Mouse (Mus musculus): ENCODE results near the gene Nek6.

- no peak for TF ChIP-seq CTCF (IDR thresholded peaks at IDR 0.05; ENCODE audit: insufficient read depth, low read length)
- no peak for TF ChIP-seq POLR2A (IDR thresholded peaks at IDR 0.05; ENCODE audit: borderline replicate concordance, extremely low read depth, low read depth, low read length)
These were observed 72.5 kb downstream of the Nek6 start for GRCm38 (mm10) chr2:38583982-38584381.
